ENCODE assay signal across 20 mouse cellular contexts in the genomic region with DNA sequence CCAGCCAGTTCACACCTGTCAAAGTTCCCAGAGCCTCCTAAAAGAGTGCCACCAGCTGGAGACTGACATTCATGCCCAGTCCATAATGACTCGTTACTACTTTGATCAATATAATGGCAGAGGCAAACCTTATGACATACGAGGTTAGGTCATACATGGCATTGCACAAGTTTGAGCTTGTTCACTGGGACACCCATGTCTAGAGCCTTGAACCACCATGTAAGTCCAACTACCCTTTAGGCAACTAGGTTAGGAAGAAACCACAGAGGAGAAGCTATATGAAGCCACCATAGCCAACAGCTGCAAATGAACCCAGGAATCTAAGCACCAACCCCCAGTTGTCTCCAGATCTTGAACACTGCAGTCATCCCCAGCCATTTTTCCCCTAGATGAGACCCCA.
"Had no signal": no experiment of that assay in that cellular context is flagged by ENCODE, and none has a peak within 500 bp of the region (broad histone marks: within the 10 kb centered on the region; RNA-seq: fewer than 3 reads in every experiment).

No protein-coding gene starts in this region.

- ATAC-seq: midbrain, embryonic 16.5 days had no signal

- DNase-seq: lung, adult 18-20 months; lung, embryonic 14.5 days; lung, postnatal 10 days; lung, postnatal 4 days; midbrain, embryonic 14.5 days; retina, postnatal 1 day; right cerebral cortex, adult 18-20 months; right cerebral cortex, postnatal 25 days; right cerebral cortex, postnatal 4 days; spleen, adult 18-20 months; thymus, adult 18-20 months; thymus, postnatal 14 days; thymus, postnatal 4 days had no signal

- H3K36me3 ChIP-seq: liver, embryonic 15.5 days; midbrain, embryonic 10.5 days; midbrain, embryonic 12.5 days; neural tube, embryonic 13.5 days; neural tube, embryonic 15.5 days had no signal

- H3K9ac ChIP-seq: liver, embryonic 15.5 days; lung, embryonic 14.5 days; midbrain, embryonic 12.5 days; neural tube, embryonic 13.5 days; neural tube, embryonic 15.5 days had no signal

- H3K9me3 ChIP-seq: liver, embryonic 15.5 days; midbrain, embryonic 10.5 days; midbrain, embryonic 12.5 days; neural tube, embryonic 13.5 days; neural tube, embryonic 15.5 days had no signal

- H3K4me3 ChIP-seq: liver, embryonic 15.5 days; midbrain, embryonic 10.5 days; midbrain, embryonic 12.5 days; myocyte; neural tube, embryonic 13.5 days; neural tube, embryonic 15.5 days had no signal

- H3K27ac ChIP-seq: liver, embryonic 15.5 days; midbrain, embryonic 10.5 days; midbrain, embryonic 12.5 days; neural tube, embryonic 13.5 days; neural tube, embryonic 15.5 days had no signal

- H3K4me1 ChIP-seq: liver, embryonic 15.5 days; midbrain, embryonic 10.5 days; midbrain, embryonic 12.5 days; neural tube, embryonic 13.5 days had no signal

- H3K4me2 ChIP-seq: liver, embryonic 15.5 days; lung, embryonic 14.5 days; midbrain, embryonic 12.5 days; neural tube, embryonic 13.5 days; neural tube, embryonic 15.5 days had no signal

- H3K27me3 ChIP-seq: liver, embryonic 15.5 days; midbrain, embryonic 12.5 days; neural tube, embryonic 13.5 days; neural tube, embryonic 15.5 days had no signal
